Mouse (Mus musculus) adrenal gland, postnatal 0 days (tissue): ENCODE results near the gene Tbc1d22a. TPM values are rescaled to one million over a fixed set of nuclear protein-coding genes. Genes with fewer than 3 reads are reported as not detected.

ENCODE experiments used
- polyA plus RNA-seq: library from polyadenylated mRNA; unstranded; fragments of >200 nt; fragmentation: Nextera tagmentation; extraction: Ambion mirVana; gene quantifications from 2 replicates; pipeline ENCODE4 v1.2.1, GENCODE M21; 2015

The Tbc1d22a gene
- polyA plus RNA-seq = 11.9 and 16.6 TPM in 2 replicates

DNA sequence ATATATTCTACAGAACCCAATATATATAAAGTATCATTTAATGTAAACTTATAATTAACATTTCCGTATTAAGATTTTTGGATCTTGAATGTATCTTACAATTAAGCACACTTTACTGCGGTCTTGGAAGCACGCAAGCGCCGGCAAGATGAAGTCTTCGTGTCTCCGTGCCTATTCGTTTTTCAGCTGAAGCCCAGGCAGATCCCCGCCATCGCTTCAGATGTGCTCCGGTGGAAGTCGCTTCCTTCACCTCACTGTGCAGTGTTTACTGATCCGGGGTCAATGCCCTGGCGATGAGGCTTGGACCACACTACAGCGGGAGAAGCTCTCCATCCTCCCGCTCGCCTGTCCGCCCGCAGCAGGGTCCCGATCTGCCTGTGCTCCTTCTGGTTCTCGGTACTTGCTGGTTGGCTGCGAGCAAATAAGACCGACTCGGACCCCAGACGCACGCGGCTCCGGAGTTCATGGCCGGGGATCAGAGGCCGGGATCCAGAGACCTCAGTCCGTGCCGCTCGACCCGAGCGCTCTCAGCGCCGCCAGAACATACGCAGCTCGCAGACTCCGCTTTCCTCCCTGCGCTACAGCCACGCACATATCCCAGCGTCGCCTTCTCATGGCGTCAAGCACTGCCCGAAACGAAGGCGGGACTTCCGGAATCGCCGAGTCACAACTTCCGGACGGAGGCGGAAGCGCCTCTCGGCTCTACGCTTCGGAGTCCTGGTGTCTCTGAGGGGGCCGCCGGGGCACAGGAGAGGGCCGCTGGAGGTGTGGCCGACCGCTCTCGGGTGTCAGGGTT lies at the start of gene Tbc1d22a:
Gene Tbc1d22a (plus strand): TSS at position 707 of the 796 bp plus-strand sequence.

DNA sequence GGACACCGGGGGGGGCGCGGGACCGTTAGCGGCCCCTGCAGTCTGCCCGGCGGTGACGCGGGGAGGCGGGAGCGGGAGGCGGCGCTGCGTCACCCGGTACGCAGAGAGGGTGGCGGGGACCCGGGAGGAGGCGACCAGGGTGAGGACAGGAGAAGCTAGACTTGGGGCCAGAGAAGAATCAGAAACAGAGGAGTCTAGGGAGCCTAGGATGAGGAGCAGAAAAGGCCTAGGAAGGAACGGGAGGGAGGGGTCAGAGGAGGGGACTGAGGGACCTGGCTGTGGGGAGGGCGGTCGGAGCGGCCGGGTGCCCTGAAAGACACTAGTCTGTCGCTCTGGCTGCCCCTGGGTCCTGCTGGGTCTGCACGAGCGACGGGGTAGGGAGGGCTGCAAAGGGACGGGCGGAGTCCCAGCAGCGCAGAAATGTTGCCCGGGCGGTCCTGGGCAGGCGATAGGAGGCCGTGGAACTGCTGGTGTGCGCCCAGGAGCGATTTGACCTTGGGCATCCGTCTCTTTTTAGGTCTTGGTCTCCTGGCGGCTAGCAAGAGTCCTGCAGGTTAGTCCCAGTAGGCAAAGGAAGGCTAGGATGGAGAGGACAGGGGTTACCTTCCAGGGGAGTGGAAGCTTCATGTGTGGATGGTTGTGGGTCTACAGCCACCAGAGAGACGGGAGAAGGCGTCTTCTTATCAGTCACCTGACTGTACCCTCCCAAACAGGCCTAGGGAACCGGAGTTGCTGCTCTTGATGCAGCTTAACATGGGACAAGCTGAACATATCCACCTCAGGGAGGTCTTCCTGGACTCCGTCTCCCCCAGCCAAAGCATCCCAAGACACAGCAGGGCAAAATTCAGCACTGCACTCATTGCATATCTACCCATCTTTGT lies 28.3 kb upstream of the Tbc1d22a start, which contains the start of gene Cerk:
Gene Cerk (minus strand): TSS at position 453 of the 881 bp plus-strand sequence.

Other genes with a start within 250 kb of the Tbc1d22a start
- 0.44 and 0.51 TPM in 2 replicates for gene Celsr1, start 180.7 kb upstream of the Tbc1d22a start, polyA plus RNA-seq
- gene Gramd4, start 156.8 kb upstream of the Tbc1d22a start, polyA plus RNA-seq = 10.5 and 12.2 TPM in 2 replicates
- gene Cerk, start 28.3 kb upstream of the Tbc1d22a start, polyA plus RNA-seq = 7.8 and 12.0 TPM in 2 replicates